Mouse (Mus musculus): ENCODE results near the gene Myadml2.
A peak's percentile ranks its signal among the peaks of the same experiment; 100 is the strongest.

Myadml2 gene

GRCm38 (mm10) chr11:120608241-120609034, 39.5 kb downstream of the Myadml2 start, which contains the start of gene Npb:
Npb (plus strand) TSS chr11:120608477.
- no peak for DNase-seq

GRCm38 (mm10) chr11:120606764-120607163, 41.2 kb downstream of the Myadml2 start:
- no peak for DNase-seq

- no peak for DNase-seq
These were observed 42.3 kb downstream of the Myadml2 start for GRCm38 (mm10) chr11:120605667-120606066.

DNA sequence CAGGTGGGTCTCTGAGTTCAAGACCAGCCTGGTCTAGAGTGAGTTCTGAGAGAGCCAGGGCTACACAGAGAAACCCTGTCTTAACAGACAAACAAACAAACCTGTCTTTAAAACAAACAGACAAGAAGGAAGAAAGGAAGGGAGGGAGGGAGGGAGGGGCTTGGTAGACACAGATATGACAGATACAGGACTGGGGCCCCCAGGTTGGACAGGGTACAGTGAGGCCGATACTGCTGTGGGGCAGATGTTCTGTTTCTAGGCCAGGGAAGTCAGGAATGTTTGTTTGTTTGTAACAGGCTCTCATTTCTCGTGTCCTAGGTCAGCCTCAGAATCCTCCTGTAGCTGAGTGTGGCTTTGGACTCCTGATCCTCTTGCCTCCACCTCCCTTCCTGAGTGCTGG, 44.4 kb downstream of the Myadml2 start:
- DNase-seq: no peak

- DNase-seq: no peak
These were observed 47.2 kb downstream of the Myadml2 start for GRCm38 (mm10) chr11:120600716-120601115.

DNA sequence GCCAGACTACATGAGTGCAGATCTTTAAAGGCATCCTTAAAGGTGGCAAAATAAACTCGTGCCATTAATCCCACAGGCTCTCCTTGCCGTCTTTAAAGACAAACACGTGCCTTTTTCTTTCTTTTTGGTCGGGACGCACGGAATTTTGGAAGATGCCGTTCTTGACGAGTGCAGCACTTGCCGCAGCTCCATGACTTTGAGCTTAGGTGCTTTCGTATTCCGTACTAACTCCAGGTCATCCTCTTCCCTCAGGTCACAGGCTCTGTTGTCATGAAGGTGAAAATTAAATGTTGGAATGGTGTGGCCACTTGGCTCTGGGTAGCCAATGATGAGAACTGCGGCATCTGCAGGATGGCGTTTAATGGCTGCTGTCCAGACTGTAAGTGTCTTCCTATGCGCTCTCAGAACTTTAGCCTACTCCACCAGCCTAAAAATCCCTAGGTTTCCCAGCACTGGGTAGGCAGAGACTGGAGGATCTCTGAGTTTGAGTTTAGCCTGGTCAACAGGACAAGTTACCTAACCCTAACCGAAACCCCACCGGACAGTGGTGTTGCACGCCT, 48.9 kb downstream of the Myadml2 start:
- DNase-seq: no peak

DNA sequence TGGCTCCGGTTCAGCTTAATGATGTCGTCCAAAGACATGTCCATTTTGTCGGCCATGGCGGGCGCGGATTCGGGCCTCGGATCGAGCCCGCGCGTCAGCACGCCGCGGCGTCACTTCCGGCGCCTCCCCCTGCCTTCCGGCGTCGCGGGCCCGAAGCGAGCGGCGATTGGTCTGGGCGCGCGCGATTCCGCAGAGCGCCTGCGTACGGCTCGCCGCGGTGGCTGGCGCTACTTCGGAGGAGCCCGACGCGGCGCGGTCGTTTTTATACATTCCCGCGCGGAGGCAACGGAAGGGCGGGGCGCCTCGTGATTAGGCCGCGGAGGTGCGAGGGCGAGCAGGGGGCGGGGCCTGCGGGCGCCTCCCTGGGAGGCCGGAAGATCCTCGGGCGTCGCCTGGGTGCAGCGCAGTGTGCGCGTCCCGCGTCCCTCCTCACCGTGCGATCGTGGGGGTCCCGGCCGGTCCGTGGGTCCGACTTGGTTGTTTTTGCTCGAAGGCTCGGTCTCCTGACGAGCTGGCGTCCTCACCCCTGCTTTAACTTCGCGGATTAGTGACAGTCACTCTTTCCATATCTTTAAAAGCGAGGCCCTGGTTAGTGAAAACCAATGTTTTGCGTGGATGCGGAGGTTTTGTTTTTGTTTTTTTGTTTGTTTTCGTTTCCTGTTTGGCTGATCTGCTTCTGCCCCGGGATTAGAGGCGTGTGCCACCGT, 49.5 kb downstream of the Myadml2 start, which contains the start of the genes Alyref and Anapc11:
Alyref (minus strand) TSS at position 83 of the 707 bp plus-strand sequence.
Anapc11 (plus strand) TSS at position 139 of the 707 bp plus-strand sequence.
- DNase-seq: peak; percentile 90

DNA sequence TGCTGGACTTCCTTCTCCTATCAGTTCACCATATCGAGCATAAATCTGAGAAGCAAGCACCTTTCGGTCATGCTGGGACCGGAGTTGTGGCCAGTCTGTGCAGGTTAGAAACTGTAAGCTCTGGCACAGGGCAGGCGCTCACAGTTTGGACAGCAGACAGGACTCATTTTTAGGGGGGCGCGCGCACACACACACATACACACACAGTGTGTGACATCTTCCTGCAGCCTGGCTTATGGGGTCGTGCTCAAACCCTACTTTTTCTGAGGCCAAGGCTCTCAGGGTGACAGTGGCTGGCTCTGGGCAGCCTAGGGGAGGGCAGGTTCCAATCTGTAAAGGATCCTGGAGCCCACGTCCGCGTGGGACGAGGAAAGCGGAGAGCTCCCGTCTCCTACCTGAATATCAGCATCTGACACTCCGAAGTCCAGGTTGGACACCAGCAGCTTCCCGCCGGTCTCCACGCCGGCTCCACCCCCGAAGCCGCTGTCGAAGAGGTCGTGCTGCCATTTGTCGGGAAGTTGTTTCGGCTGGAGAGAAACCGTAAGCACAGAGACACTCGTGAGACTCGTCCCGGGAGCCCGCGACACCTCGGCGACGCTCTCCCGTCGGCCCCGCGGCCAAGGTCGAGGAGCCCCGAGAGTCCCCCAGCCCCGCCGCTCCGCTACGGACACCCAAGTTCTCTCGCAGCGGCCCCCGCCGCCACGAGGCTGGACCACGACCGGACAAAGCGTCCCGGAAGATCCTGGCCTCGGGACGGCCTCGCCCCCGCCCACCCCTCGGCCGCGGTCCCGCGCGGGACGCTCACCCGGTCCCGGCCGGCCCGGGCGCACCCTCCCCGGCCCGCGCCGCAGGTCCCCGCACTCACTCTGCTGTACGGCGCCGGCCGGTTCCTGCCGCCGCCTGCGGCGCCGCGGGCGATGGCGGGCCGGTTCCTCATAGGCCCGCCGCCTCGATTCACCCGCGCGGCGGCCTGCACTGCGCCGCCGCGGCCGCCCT, 50.4 kb downstream of the Myadml2 start:
- DNase-seq: peak; percentile 31
